Mouse (Mus musculus) CD8-positive naive resting alpha-beta T cell, adult 57 days (primary cell): ENCODE results near the gene Gm7971. TPM values are rescaled to one million over a fixed set of nuclear protein-coding genes. Genes with fewer than 3 reads are reported as not detected.

Experiments
- total RNA-seq: library from RNA; stranded (reverse); gene quantifications from one replicate; pipeline ENCODE4 v1.2.4, GENCODE M21; 2023

Gene Gm7971
- total RNA-seq: not detected

GRCm38 (mm10) chr5:95594775-95595174 is at the start of gene Gm7971:
Gm7971 (minus strand) TSS chr5:95594875.

Other genes starting within 250 kb of the Gm7971 start
- gene D5Ertd577e, start 138.1 kb downstream of the Gm7971 start, total RNA-seq: not detected
- gene Gm3286, start 84.1 kb downstream of the Gm7971 start, total RNA-seq: not detected
- gene Gm7978, start 141.3 kb upstream of the Gm7971 start, total RNA-seq: not detected
- gene Gm7982, start 147.1 kb upstream of the Gm7971 start, total RNA-seq: not detected
- not detected for gene E330014E10Rik, start 181.1 kb upstream of the Gm7971 start, total RNA-seq